Mouse (Mus musculus) frontal cortex, postnatal 10 days (tissue): ENCODE results near the gene Naga.
A peak's percentile ranks its signal among the peaks of the same experiment; 100 is the strongest.
"Not testable (repeated sequence)": the region's sequence is repeated elsewhere in the genome, so short reads cannot be mapped to it uniquely, and the experiment has no call there.

Experiments used
- DNase-seq, 2 experiments: peaks; one replicate each; pipeline ENCODE4 v3.0.0; 2022; ENCODE audit warnings: low spot score in 2 of 2, mixed read lengths in 1 of 2

Gene Naga

GRCm38 (mm10) chr15:82338593-82339112 lies at the start of gene Naga, which contains the start of the genes Pheta2 and Smdt1:
Naga (minus strand) TSS chr15:82338925.
Pheta2 (plus strand) TSS chr15:82338942.
Smdt1 (plus strand) TSS chr15:82338959.
- peak; percentile 90 to 92 for DNase-seq

- DNase-seq: no peak
Observed at GRCm38 (mm10) chr15:82385729-82386128, 47.0 kb upstream of the Naga start.

GRCm38 (mm10) chr15:82382441-82382840 lies 43.7 kb upstream of the Naga start:
- no peak for DNase-seq

- DNase-seq: no peak
Observed at GRCm38 (mm10) chr15:82380714-82381062, 42.0 kb upstream of the Naga start.

- peak in 1 of 2 experiments; percentile 26 for DNase-seq
Observed at GRCm38 (mm10) chr15:82379871-82380713, 41.4 kb upstream of the Naga start, which contains the start of gene Cyp2d22. Cyp2d22 (minus strand) TSS chr15:82380260.

GRCm38 (mm10) chr15:82379511-82379870 lies 40.8 kb upstream of the Naga start:
- DNase-seq: no peak

- no peak for DNase-seq
Observed at GRCm38 (mm10) chr15:82378261-82379180, 39.8 kb upstream of the Naga start.

- DNase-seq: no peak
Observed at GRCm38 (mm10) chr15:82377701-82378100, 39.0 kb upstream of the Naga start.

GRCm38 (mm10) chr15:82376393-82377138 lies 37.8 kb upstream of the Naga start:
- DNase-seq: no peak

GRCm38 (mm10) chr15:82375855-82376254 lies 37.1 kb upstream of the Naga start:
- DNase-seq: no peak

GRCm38 (mm10) chr15:82374437-82374836 lies 35.7 kb upstream of the Naga start:
- no peak for DNase-seq

- DNase-seq: no peak
Observed at GRCm38 (mm10) chr15:82372991-82373390, 34.3 kb upstream of the Naga start.

- DNase-seq: no peak
Observed at GRCm38 (mm10) chr15:82372446-82372845, 33.7 kb upstream of the Naga start.

- DNase-seq: no peak
Observed at GRCm38 (mm10) chr15:82368851-82369250, 30.1 kb upstream of the Naga start.

GRCm38 (mm10) chr15:82368146-82368545 lies 29.4 kb upstream of the Naga start:
- no peak for DNase-seq

- not testable (repeated sequence) for DNase-seq
Observed at GRCm38 (mm10) chr15:82364561-82364960, 25.8 kb upstream of the Naga start.

GRCm38 (mm10) chr15:82363801-82364200 lies 25.1 kb upstream of the Naga start:
- DNase-seq: not testable (repeated sequence)

GRCm38 (mm10) chr15:82362234-82362633 lies 23.5 kb upstream of the Naga start:
- DNase-seq: peak in 1 of 2 experiments; percentile 2

- DNase-seq: peak in 1 of 2 experiments; percentile 8
Observed at GRCm38 (mm10) chr15:82361459-82362018, 22.8 kb upstream of the Naga start.

- DNase-seq: no peak
Observed at GRCm38 (mm10) chr15:82358431-82359260, 19.9 kb upstream of the Naga start.
